Mouse (Mus musculus): Measurements from ENCODE around the gene Adgrl3. TPM values are rescaled to one million over a fixed set of nuclear protein-coding genes. Genes with fewer than 3 reads are reported as not detected.

Adgrl3 gene
- polyA plus RNA-seq, 1 experiment from 2014 or later, result 9.0 TPM

DNA sequence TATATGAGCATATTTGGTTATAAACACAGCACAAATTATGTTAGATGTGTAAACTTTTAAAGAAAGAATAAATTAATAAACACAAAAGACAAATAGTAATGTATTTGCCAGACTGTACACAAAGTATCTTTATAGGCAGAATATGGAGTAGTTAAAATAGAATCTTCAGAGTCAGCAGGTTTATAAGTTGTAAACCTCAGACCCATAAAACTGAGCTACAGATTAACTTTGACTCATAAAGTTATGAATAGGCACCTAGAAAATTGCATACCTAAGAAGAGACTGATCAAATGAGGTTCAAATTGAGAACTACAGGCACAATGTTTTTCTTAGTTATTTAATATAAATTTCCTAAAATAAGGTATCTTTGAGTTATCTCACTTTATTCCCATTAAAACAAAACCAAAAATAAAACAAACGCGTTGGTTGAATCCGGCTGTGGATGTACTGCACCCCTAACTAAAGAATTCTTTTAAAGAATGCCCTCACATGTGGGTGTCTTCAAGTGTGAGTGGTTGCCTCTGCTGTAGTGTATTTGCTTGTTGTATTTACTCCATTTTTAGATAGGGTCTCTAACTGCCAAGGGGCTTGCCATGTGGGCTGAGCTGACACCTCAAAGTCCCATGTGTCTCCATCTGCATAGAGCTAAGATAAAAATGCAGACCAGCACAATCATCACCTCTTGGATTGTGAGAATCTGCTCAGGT lies 297.6 kb downstream of the Adgrl3 start:
- WGBS, result 90% methylated on average over 3 of the region's 3 CpGs
- Histone ChIP-seq H3K27ac (no peak overlapping the region), H3K36me3 (no peaks in the 10 kb centered on the region), H3K27me3 (ENCODE audit: insufficient read depth, poor library complexity, severe bottlenecking) (no peaks in the 10 kb centered on the region), H3K4me3 (no peak overlapping the region), H3K9me3 (no peaks in the 10 kb centered on the region), H3K4me1 (no peaks in the 10 kb centered on the region)
- DNase-seq (ENCODE audit: low spot score), result no peak

DNA sequence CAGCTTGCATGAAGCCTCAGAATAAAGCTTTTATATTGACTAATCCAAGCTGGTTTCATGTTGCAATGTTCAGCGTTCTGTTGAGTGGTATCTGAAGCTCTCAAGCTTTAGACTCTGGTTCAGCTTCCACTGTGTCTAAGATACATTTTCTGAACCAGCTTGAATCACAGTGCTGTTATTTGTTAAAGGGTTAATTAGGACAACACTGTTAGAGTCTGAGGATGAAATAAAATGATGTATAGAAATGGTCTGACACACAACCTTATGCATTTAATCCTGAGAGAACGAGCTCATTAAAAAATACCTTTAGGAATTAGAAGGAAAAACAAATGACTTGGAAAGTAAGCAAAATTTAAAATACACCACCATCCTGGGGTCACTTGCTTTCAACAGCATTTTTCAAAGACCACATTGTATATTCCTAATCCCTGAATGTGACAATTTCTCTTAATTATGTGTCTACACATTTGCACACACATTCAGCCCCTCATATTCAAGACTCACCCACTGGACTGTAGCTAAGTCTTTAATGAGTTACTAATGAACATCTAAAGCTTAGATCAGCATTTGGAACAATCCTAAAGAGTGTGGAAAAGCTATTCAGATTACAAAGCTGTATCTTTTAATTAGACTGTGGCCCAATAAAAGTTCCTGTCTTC lies 301.5 kb downstream of the Adgrl3 start:
- Histone ChIP-seq H3K27me3 (ENCODE audit: insufficient read depth, poor library complexity, severe bottlenecking) (no peaks in the 10 kb centered on the region), H3K27ac (no peak overlapping the region), H3K36me3 (no peaks in the 10 kb centered on the region), H3K9me3 (no peaks in the 10 kb centered on the region), H3K4me3 (no peak overlapping the region), H3K4me1 (no peaks in the 10 kb centered on the region)
- 85% methylated on average over 2 of the region's 2 CpGs for WGBS
- no peak for DNase-seq (ENCODE audit: low spot score)

- H3K36me3 ChIP-seq, result no peaks in the 10 kb centered on the region
- H3K27me3 ChIP-seq (ENCODE audit: insufficient read depth, poor library complexity, severe bottlenecking), result no peaks in the 10 kb centered on the region
- WGBS, result 88% methylated on average over 4 of the region's 4 CpGs
- no peaks in the 10 kb centered on the region for H3K9me3 ChIP-seq
- no peak for DNase-seq (ENCODE audit: low spot score)
- no peak overlapping the region for H3K4me3 ChIP-seq
- H3K4me1 ChIP-seq, result no peaks in the 10 kb centered on the region
- H3K27ac ChIP-seq, result no peak overlapping the region
Measured at GRCm38 (mm10) chr5:81322064-81322463, 302.1 kb downstream of the Adgrl3 start.

DNA sequence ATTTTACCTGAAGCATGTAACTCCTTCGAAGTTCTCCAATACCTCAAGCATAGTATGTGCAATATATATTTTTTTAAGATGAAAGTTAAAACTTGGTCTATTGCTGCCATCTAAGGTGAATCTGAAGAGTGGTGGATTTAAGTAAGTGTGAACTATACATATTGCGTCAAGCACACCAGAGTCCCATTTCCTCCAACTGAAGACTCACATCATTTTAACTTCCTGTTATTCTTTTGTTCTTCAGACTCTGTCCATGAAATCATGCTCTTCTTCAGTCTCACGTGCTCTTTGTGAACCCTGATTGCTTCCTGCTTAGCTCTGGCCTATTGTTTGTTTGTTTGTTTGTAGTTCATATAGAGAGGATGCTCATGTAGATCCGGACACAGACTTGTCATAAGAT lies 307.0 kb downstream of the Adgrl3 start:
- H3K36me3 ChIP-seq, result no peaks in the 10 kb centered on the region
- no peaks in the 10 kb centered on the region for H3K27me3 ChIP-seq (ENCODE audit: insufficient read depth, poor library complexity, severe bottlenecking)
- H3K4me3 ChIP-seq, result no peak overlapping the region
- no peak for DNase-seq (ENCODE audit: low spot score)
- peaks cover 3% of the 10 kb centered on the region; the same call in 1 of the 2 replicates for H3K4me1 ChIP-seq
- no peaks in the 10 kb centered on the region for H3K9me3 ChIP-seq
- WGBS, result 72% methylated on average over 4 of the region's 4 CpGs
- H3K27ac ChIP-seq, result no peak overlapping the region

GRCm38 (mm10) chr5:81327392-81327791 lies 307.5 kb downstream of the Adgrl3 start:
- DNase-seq (ENCODE audit: low spot score), result no peak
- H3K4me3 ChIP-seq, result no peak overlapping the region
- H3K27me3 ChIP-seq (ENCODE audit: insufficient read depth, poor library complexity, severe bottlenecking), result no peaks in the 10 kb centered on the region
- 83% methylated on average over 1 of the region's 1 CpGs for WGBS
- H3K4me1 ChIP-seq, result peaks cover 3% of the 10 kb centered on the region; the same call in 1 of the 2 replicates
- H3K9me3 ChIP-seq, result no peaks in the 10 kb centered on the region
- H3K27ac ChIP-seq, result no peak overlapping the region
- no peaks in the 10 kb centered on the region for H3K36me3 ChIP-seq

DNA sequence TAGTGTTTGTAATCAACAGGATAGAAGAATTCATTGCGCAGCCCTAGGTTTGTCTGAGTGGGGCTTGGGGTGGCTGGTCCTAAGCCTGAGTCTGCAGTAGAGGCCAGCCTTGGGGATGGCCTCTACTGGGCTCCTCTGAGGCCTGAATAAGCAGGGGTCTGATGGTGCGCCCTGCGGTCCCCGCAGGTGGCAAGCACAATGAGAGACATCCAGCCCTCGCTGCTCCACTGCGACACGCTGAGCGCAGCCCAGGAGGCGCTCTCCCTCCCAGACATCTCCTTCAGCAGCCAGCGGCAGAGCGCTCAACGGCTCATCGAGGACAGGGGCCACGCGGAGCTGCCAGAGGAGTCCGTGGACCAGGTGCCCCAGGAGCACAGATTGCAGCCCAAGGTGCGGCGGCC lies 309.6 kb downstream of the Adgrl3 start:
- WGBS, result 16% methylated on average over 18 of the region's 18 CpGs
- Histone ChIP-seq H3K27me3 (ENCODE audit: insufficient read depth, poor library complexity, severe bottlenecking) (no peaks in the 10 kb centered on the region), H3K4me1 (peaks cover 3% of the 10 kb centered on the region; the same call in 1 of the 2 replicates), H3K9me3 (no peaks in the 10 kb centered on the region), H3K4me3 (peak overlapping the region; percentile 45), H3K36me3 (no peaks in the 10 kb centered on the region), H3K27ac (no peak overlapping the region)
- no peak for DNase-seq (ENCODE audit: low spot score)

- Histone ChIP-seq H3K36me3 (no peaks in the 10 kb centered on the region), H3K27ac (no peak overlapping the region), H3K4me3 (no peak overlapping the region), H3K27me3 (ENCODE audit: insufficient read depth, poor library complexity, severe bottlenecking) (no peaks in the 10 kb centered on the region), H3K9me3 (no peaks in the 10 kb centered on the region), H3K4me1 (no peaks in the 10 kb centered on the region)
- DNase-seq (ENCODE audit: low spot score), result no peak
- 61% methylated on average over 1 of the region's 1 CpGs for WGBS
Measured at GRCm38 (mm10) chr5:81344330-81344729, 324.4 kb downstream of the Adgrl3 start.

DNA sequence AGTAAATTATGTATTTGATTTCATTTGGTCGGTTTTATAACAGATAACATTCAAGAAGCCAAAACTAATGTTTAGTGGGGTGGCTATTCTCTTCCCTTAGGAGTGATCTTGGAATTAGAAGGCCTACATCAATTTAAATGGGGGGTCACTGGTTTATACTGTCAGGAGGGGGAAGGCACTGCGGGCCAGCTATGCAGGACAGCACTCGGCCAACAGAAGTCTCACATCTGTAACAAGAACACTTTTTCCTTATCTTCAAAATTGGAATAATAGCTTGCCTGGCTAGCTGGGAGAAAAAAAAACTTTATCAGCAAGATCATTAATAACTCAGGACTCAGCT lies 325.1 kb downstream of the Adgrl3 start:
- Histone ChIP-seq H3K9me3 (no peaks in the 10 kb centered on the region), H3K36me3 (no peaks in the 10 kb centered on the region), H3K27ac (no peak overlapping the region), H3K27me3 (ENCODE audit: insufficient read depth, poor library complexity, severe bottlenecking) (no peaks in the 10 kb centered on the region), H3K4me1 (no peaks in the 10 kb centered on the region), H3K4me3 (no peak overlapping the region)
- WGBS, result 58% methylated on average over 3 of the region's 3 CpGs
- no peak for DNase-seq (ENCODE audit: low spot score)

GRCm38 (mm10) chr5:81345436-81346131 lies 325.6 kb downstream of the Adgrl3 start:
- H3K9me3 ChIP-seq, result no peaks in the 10 kb centered on the region
- 66% methylated on average over 9 of the region's 9 CpGs for WGBS
- DNase-seq (ENCODE audit: low spot score), result no peak
- no peaks in the 10 kb centered on the region for H3K4me1 ChIP-seq
- H3K27me3 ChIP-seq (ENCODE audit: insufficient read depth, poor library complexity, severe bottlenecking), result no peaks in the 10 kb centered on the region
- no peak overlapping the region for H3K27ac ChIP-seq
- no peak overlapping the region for H3K4me3 ChIP-seq
- no peaks in the 10 kb centered on the region for H3K36me3 ChIP-seq

DNA sequence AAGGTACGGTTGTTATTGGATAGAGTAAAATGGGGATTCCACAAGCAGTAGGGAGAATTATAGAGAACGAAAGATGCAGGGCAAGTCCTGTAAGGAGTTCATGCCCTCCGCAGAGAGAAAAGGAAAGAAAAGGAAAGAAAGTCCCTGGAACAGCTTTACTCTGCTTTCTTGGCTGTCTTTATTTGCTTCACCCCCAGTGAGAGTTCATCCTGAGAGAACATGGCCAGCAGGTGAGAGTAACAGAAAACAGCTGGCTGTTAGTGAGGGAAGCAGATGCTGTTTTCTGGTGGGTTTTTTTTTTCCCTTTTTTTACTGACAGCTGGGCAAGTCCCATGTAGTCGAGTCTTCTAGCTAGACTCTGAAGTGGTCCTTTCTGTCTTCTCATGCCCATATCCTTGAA lies 327.6 kb downstream of the Adgrl3 start:
- H3K27ac ChIP-seq, result no peak overlapping the region
- H3K27me3 ChIP-seq (ENCODE audit: insufficient read depth, poor library complexity, severe bottlenecking), result no peaks in the 10 kb centered on the region
- H3K4me1 ChIP-seq, result no peaks in the 10 kb centered on the region
- no peaks in the 10 kb centered on the region for H3K36me3 ChIP-seq
- DNase-seq (ENCODE audit: low spot score), result no peak
- WGBS, result 66% methylated on average over 4 of the region's 4 CpGs
- no peak overlapping the region for H3K4me3 ChIP-seq
- no peaks in the 10 kb centered on the region for H3K9me3 ChIP-seq

- no peaks in the 10 kb centered on the region for H3K27me3 ChIP-seq (ENCODE audit: insufficient read depth, poor library complexity, severe bottlenecking)
- WGBS, result 61% methylated on average over 2 of the region's 2 CpGs
- H3K36me3 ChIP-seq, result no peaks in the 10 kb centered on the region
- H3K9me3 ChIP-seq, result no peaks in the 10 kb centered on the region
- no peak overlapping the region for H3K27ac ChIP-seq
- H3K4me3 ChIP-seq, result no peak overlapping the region
- no peak for DNase-seq (ENCODE audit: low spot score)
- H3K4me1 ChIP-seq, result no peaks in the 10 kb centered on the region
Measured at GRCm38 (mm10) chr5:81359560-81359959, 339.6 kb downstream of the Adgrl3 start.

DNA sequence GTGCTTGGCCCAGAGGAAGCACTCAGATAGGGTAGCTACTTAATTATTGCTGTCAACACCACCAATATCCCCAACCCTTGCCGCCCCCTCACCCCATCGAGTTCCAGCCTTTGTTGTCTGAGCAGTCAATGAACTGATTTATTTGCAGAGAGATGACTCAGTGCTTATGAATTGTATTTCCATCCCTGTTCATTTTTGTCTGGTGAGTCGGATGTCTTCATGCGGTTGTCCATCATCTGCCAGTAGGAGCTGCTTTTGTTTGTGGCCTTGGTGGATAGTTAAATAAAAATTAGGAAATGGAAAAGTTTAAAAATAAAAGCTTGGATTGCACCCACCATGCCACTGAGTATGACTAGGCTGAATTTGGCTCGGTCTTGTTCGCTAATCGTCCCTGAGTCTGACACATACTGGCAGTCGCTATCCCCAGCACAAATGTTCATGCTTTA lies 344.3 kb downstream of the Adgrl3 start:
- WGBS, result 84% methylated on average over 8 of the region's 8 CpGs
- Histone ChIP-seq H3K27ac (no peak overlapping the region), H3K9me3 (no peaks in the 10 kb centered on the region), H3K4me1 (no peaks in the 10 kb centered on the region), H3K27me3 (ENCODE audit: insufficient read depth, poor library complexity, severe bottlenecking) (no peaks in the 10 kb centered on the region), H3K36me3 (no peaks in the 10 kb centered on the region), H3K4me3 (no peak overlapping the region)
- no peak for DNase-seq (ENCODE audit: low spot score)

DNA sequence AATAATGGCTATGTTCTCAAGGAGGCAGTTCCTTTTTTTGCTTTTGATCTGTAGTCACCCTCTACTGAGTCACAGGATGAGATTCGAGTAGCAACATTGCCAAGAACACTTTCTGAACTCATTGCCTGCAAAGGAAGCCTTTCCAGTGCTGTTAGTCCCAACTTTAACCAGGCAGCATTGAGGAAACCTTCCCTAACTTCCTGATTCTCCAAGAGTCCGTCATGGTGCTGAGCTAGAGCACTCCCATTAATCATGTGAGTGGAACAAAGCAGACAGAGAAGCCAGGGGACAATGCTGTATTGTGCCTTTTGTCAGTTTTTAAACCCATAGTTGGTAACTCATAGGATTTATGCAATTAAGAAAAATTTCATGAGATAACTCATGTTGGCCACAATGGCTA lies 345.3 kb downstream of the Adgrl3 start:
- Histone ChIP-seq H3K27ac (no peak overlapping the region), H3K4me1 (no peaks in the 10 kb centered on the region), H3K27me3 (ENCODE audit: insufficient read depth, poor library complexity, severe bottlenecking) (no peaks in the 10 kb centered on the region), H3K36me3 (no peaks in the 10 kb centered on the region), H3K9me3 (no peaks in the 10 kb centered on the region), H3K4me3 (no peak overlapping the region)
- DNase-seq (ENCODE audit: low spot score), result no peak
- 65% methylated on average over 2 of the region's 2 CpGs for WGBS
